Comparison of ENCODE assay signal across 10 mouse cellular contexts in genomic region chr11:67523806-67524205, GRCm38 (mm10).
DNase-seq lines count a peak whose midpoint lies in the region; ATAC-seq and TF ChIP-seq lines count a peak whose summit lies in the region.
"Had no signal": no experiment of that assay in that cellular context is flagged by ENCODE, and none has a peak within 500 bp of the region (broad histone marks: within the 10 kb centered on the region; RNA-seq: fewer than 3 reads in every experiment).

No protein-coding gene starts in this region.

- TF ChIP-seq EP300 in heart, adult 2 months (IDR thresholded peaks at IDR 0.05; ENCODE audit: insufficient read depth, low read depth, low read length): 0 out of 2 replicates have a peak, but pooled peaks have one; percentile 37

- peak; percentile 50; the same call in 1 of the 2 replicates for ATAC-seq in kidney, embryonic 14.5 days (ENCODE audit: low FRiP score, low TSS enrichment)
- ATAC-seq in stomach, embryonic 15.5 days (ENCODE audit: insufficient read depth, low FRiP score, low read depth): peak; percentile 39; the same call in 1 of the 2 replicates
- ATAC-seq in neural tube, embryonic 15.5 days (ENCODE audit: low FRiP score): no peak

- H3K27ac ChIP-seq in kidney, embryonic 14.5 days (ENCODE audit: low read depth, low read length): no peak overlapping the region; the same call in 1 of the 2 replicates
- H3K27ac ChIP-seq in heart, adult 2 months: peak overlapping the region; percentile 18; the same call in 1 of the 2 replicates
- peak overlapping the region; percentile 75 for H3K27ac ChIP-seq in stomach, embryonic 15.5 days
- no peak overlapping the region for H3K27ac ChIP-seq in neural tube, embryonic 15.5 days (replicated peaks)

- H3K9me3 ChIP-seq in kidney, embryonic 14.5 days (ENCODE audit: control insufficient read depth, low read length): no peaks in the 10 kb centered on the region
- H3K9me3 ChIP-seq in stomach, embryonic 15.5 days: no peaks in the 10 kb centered on the region
- no peaks in the 10 kb centered on the region for H3K9me3 ChIP-seq in neural tube, embryonic 15.5 days (replicated peaks)

- TF ChIP-seq CTCF in heart, adult 2 months (IDR thresholded peaks at IDR 0.05): no peak

- no peak overlapping the region for H3K4me2 ChIP-seq in kidney, embryonic 14.5 days (replicated peaks; ENCODE audit: low read depth, low read length)
- H3K4me2 ChIP-seq in stomach, embryonic 15.5 days: no peak overlapping the region
- H3K4me2 ChIP-seq in neural tube, embryonic 15.5 days: no peak overlapping the region

- no peaks in the 10 kb centered on the region for H3K79me2 ChIP-seq in heart, adult 2 months (replicated peaks; ENCODE audit: control insufficient read depth, insufficient read depth, low read length)

- H3K9ac ChIP-seq in kidney, embryonic 14.5 days (ENCODE audit: low read depth, low read length): no peak overlapping the region
- no peak overlapping the region for H3K9ac ChIP-seq in heart, adult 2 months (ENCODE audit: low read depth, low read length)
- H3K9ac ChIP-seq in stomach, embryonic 15.5 days: no peak overlapping the region
- H3K9ac ChIP-seq in neural tube, embryonic 15.5 days (replicated peaks): no peak overlapping the region

- 26% methylated on average over 3 of the region's 3 CpGs for WGBS in kidney, embryonic 14.5 days
- WGBS in heart, adult 2 months: 50% methylated on average over 3 of the region's 3 CpGs
- 10% methylated on average over 3 of the region's 3 CpGs for WGBS in stomach, embryonic 15.5 days
- 27% methylated on average over 3 of the region's 3 CpGs for WGBS in neural tube, embryonic 15.5 days

- H3K4me1 ChIP-seq in kidney, embryonic 14.5 days (ENCODE audit: control insufficient read depth, insufficient read depth, low read length): peaks cover 16% of the 10 kb centered on the region
- H3K4me1 ChIP-seq in heart, adult 2 months (ENCODE audit: control insufficient read depth, insufficient read depth, low read length): peaks cover 6% of the 10 kb centered on the region
- H3K4me1 ChIP-seq in stomach, embryonic 15.5 days: peaks cover 33% of the 10 kb centered on the region
- peaks cover 21% of the 10 kb centered on the region; the same call in 1 of the 2 replicates for H3K4me1 ChIP-seq in neural tube, embryonic 15.5 days

- intact Hi-C loops in heart, adult 2 months (cut with DNase I): no loop called here

- H3K4me3 ChIP-seq in kidney, embryonic 14.5 days (ENCODE audit: low read length): no peak overlapping the region
- H3K4me3 ChIP-seq in heart, adult 2 months: no peak overlapping the region
- no peak overlapping the region for H3K4me3 ChIP-seq in stomach, embryonic 15.5 days (replicated peaks)
- H3K4me3 ChIP-seq in neural tube, embryonic 15.5 days (replicated peaks): no peak overlapping the region

- no peaks in the 10 kb centered on the region for H3K27me3 ChIP-seq in kidney, embryonic 14.5 days (ENCODE audit: control insufficient read depth, insufficient read depth, low read length)
- H3K27me3 ChIP-seq in heart, adult 2 months (ENCODE audit: control insufficient read depth, insufficient read depth, low read length): no peaks in the 10 kb centered on the region
- H3K27me3 ChIP-seq in stomach, embryonic 15.5 days (replicated peaks): no peaks in the 10 kb centered on the region
- no peaks in the 10 kb centered on the region for H3K27me3 ChIP-seq in neural tube, embryonic 15.5 days (replicated peaks)

- no peak for TF ChIP-seq POLR2A in heart, adult 2 months (IDR thresholded peaks at IDR 0.05; ENCODE audit: insufficient read depth, low read depth, low read length)

- no peak for DNase-seq in kidney, adult 9 months
- DNase-seq in heart, adult 2 months: peak; percentile 60 to 70
- peak; percentile 45 for DNase-seq in kidney, postnatal 14 days
- DNase-seq in MN1 (ENCODE audit: low spot score): no peak
- DNase-seq in layer of hippocampus, adult 8-10 months (ENCODE audit: low spot score in 2 of 2): no peak
- DNase-seq: cerebellum, adult 18-20 months had no signal

- H3K36me3 ChIP-seq in kidney, embryonic 14.5 days (ENCODE audit: control insufficient read depth, insufficient read depth, low read length): no peaks in the 10 kb centered on the region
- H3K36me3 ChIP-seq in heart, adult 2 months (ENCODE audit: control insufficient read depth, insufficient read depth, low read length): no peaks in the 10 kb centered on the region
- H3K36me3 ChIP-seq in stomach, embryonic 15.5 days: no peaks in the 10 kb centered on the region
- H3K36me3 ChIP-seq in neural tube, embryonic 15.5 days: no peaks in the 10 kb centered on the region
- H3K36me3 ChIP-seq: G1E had no signal

Comparison
In these comparisons a context has a peak if more than half of its experiments do, and no peak if none do; other contexts are left out.
1. DNase-seq: peak in heart, adult 2 months (2 of 2) and kidney, postnatal 14 days (single experiment); none in kidney, adult 9 months (single experiment), MN1 (single experiment) and layer of hippocampus, adult 8-10 months (0 of 2).
2. H3K27ac ChIP-seq: peak in heart, adult 2 months (single experiment) and stomach, embryonic 15.5 days (single experiment); none in kidney, embryonic 14.5 days (single experiment) and neural tube, embryonic 15.5 days (single experiment).